Mouse (Mus musculus): ENCODE results near the gene Srd5a1. TPM values are rescaled to one million over a fixed set of nuclear protein-coding genes. Genes with fewer than 3 reads are reported as not detected.

Gene Srd5a1
- polyA plus RNA-seq, 1 experiment from 2014 or later = 24.5 TPM

DNA sequence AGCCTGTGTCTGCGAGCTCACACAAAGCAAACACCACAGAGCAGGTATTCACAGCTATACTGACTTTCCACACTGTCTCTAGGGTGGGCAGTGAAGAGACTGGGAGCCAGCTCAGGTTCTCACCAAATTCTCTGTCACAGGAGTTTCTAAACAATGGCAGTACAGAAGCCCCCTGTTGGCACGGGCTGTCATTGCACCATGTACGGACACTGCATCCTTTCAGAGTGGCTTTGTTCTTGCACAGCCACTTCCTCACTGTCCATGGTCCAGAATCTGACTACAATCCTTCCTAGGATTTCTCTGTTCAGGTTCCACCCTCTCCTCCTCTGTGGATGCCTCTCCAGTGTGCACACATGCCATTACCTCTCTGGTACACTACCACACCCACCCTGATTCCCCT lies 66.2 kb downstream of the Srd5a1 start:
- H3K4me2 ChIP-seq = no peak overlapping the region
- H3K4me3 ChIP-seq = no peak overlapping the region
- no peak overlapping the region for H3K9ac ChIP-seq
- H3K4me1 ChIP-seq (replicated peaks) = peaks cover 25% of the 10 kb centered on the region
- no peaks in the 10 kb centered on the region for H3K36me3 ChIP-seq
- no peak overlapping the region for H3K27ac ChIP-seq
- H3K27me3 ChIP-seq = no peaks in the 10 kb centered on the region
- H3K9me3 ChIP-seq = no peaks in the 10 kb centered on the region
- WGBS = 20% methylated on average over 3 of the region's 3 CpGs
- no peak for ATAC-seq (ENCODE audit: low FRiP score)

- Histone ChIP-seq H3K4me2 (peak overlapping the region; percentile 39), H3K4me3 (0 out of 2 replicates have a peak overlapping the region, but pooled peaks have one; percentile 8), H3K27me3 (no peaks in the 10 kb centered on the region), H3K36me3 (no peaks in the 10 kb centered on the region), H3K9ac (peak overlapping the region; percentile 39; the same call in 1 of the 2 replicates), H3K27ac (no peak overlapping the region), H3K9me3 (no peaks in the 10 kb centered on the region), H3K4me1 (replicated peaks) (peaks cover 39% of the 10 kb centered on the region)
- ATAC-seq (ENCODE audit: low FRiP score) = peak; percentile 41; the same call in 1 of the 2 replicates
- WGBS = 34% methylated on average over 12 of the region's 12 CpGs
Measured at GRCm38 (mm10) chr13:69543595-69543994, 67.6 kb downstream of the Srd5a1 start.

GRCm38 (mm10) chr13:69542571-69543352 lies 68.5 kb downstream of the Srd5a1 start:
- ATAC-seq (ENCODE audit: low FRiP score) = no peak
- Histone ChIP-seq H3K9me3 (no peaks in the 10 kb centered on the region), H3K4me2 (no peak overlapping the region), H3K27me3 (no peaks in the 10 kb centered on the region), H3K4me3 (no peak overlapping the region), H3K9ac (no peak overlapping the region), H3K36me3 (no peaks in the 10 kb centered on the region), H3K4me1 (replicated peaks) (peaks cover 44% of the 10 kb centered on the region), H3K27ac (no peak overlapping the region)
- WGBS = 36% methylated on average over 17 of the region's 17 CpGs

DNA sequence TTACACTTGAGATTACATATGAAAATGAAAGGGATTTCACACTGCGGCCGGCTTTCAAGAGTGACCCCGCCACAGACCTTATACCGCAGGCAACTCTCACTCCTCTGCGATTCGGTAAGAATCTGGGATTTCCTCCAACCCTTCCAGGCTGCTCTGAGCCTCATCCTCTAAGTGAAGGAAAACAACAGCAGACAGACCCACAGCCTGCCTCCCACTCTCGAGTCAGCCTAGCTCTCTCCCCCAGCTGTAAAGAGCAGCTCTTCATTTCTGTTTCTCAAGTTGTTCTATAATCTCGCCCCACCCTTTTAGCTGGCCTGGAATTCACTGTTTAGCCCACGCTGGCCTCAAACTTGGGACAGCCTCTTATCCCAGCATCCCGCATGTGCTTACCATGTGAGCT lies 69.5 kb downstream of the Srd5a1 start:
- H3K27me3 ChIP-seq = no peaks in the 10 kb centered on the region
- H3K4me1 ChIP-seq (replicated peaks) = peaks cover 48% of the 10 kb centered on the region
- WGBS = 80% methylated on average over 10 of the region's 10 CpGs
- ATAC-seq (ENCODE audit: low FRiP score) = no peak
- no peaks in the 10 kb centered on the region for H3K9me3 ChIP-seq
- no peaks in the 10 kb centered on the region for H3K36me3 ChIP-seq
- H3K4me2 ChIP-seq = no peak overlapping the region
- no peak overlapping the region for H3K9ac ChIP-seq
- no peak overlapping the region for H3K4me3 ChIP-seq
- H3K27ac ChIP-seq = no peak overlapping the region

- Histone ChIP-seq H3K36me3 (no peaks in the 10 kb centered on the region), H3K9me3 (no peaks in the 10 kb centered on the region), H3K4me3 (no peak overlapping the region), H3K9ac (no peak overlapping the region), H3K4me1 (replicated peaks) (peaks cover 49% of the 10 kb centered on the region), H3K27me3 (no peaks in the 10 kb centered on the region), H3K4me2 (no peak overlapping the region), H3K27ac (no peak overlapping the region)
- no peak for ATAC-seq (ENCODE audit: low FRiP score)
- WGBS = 83% methylated on average over 6 of the region's 6 CpGs
Measured at GRCm38 (mm10) chr13:69541209-69541608, 70.0 kb downstream of the Srd5a1 start.

DNA sequence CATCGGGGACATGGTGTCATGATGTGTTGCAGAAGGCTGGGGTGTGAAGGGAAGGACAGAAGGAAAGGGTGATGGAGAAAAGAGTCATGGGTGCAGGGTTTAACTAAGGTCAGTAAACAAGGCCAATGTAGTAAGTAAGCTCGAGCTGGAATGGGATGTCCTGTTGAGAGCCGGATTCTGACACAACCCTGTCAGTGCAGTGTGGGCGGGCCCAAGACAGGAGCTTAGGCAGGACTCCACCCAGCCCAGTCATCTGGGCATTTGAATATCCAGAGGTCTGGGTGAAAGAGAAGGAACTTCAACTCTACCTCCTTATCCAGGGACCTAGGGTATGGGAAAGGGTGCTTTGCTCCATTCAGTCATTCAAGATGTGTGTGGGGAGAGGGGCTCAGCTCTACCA lies 72.9 kb downstream of the Srd5a1 start:
- H3K9me3 ChIP-seq = no peaks in the 10 kb centered on the region
- H3K9ac ChIP-seq = 0 out of 2 replicates have a peak overlapping the region, but pooled peaks have one; percentile 8
- H3K4me2 ChIP-seq = no peak overlapping the region
- 36% methylated on average over 4 of the region's 4 CpGs for WGBS
- no peak overlapping the region for H3K4me3 ChIP-seq
- H3K27ac ChIP-seq = peak overlapping the region; percentile 58; the same call in 1 of the 2 replicates
- no peaks in the 10 kb centered on the region for H3K27me3 ChIP-seq
- no peaks in the 10 kb centered on the region for H3K36me3 ChIP-seq
- no peak for ATAC-seq (ENCODE audit: low FRiP score)
- H3K4me1 ChIP-seq (replicated peaks) = peaks cover 52% of the 10 kb centered on the region

- Histone ChIP-seq H3K4me2 (no peak overlapping the region), H3K4me1 (replicated peaks) (peaks cover 51% of the 10 kb centered on the region), H3K4me3 (no peak overlapping the region), H3K9me3 (no peaks in the 10 kb centered on the region), H3K27ac (no peak overlapping the region), H3K27me3 (no peaks in the 10 kb centered on the region), H3K9ac (no peak overlapping the region; the same call in 1 of the 2 replicates), H3K36me3 (no peaks in the 10 kb centered on the region)
- no peak for ATAC-seq (ENCODE audit: low FRiP score)
- WGBS = 72% methylated on average over 7 of the region's 7 CpGs
Measured at GRCm38 (mm10) chr13:69537366-69537765, 73.9 kb downstream of the Srd5a1 start.

DNA sequence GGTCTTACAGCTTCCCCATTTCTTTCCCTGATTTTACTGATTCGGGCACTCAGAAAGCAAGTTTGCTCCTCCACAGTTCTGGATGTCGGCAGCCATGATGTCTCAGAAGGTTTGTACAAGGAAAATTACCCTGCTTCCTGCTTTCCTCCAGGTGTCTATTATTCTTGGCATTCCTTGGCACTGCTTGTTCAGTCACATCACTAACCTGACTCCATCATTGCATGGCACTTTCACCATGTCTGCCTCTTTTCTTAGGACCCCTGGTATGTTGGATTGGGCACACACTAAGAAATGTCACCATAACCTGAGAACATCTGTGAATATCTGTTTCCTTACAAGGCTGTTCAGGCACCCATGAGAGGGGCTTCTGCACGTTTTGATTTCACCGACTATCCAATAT lies 75.2 kb downstream of the Srd5a1 start:
- H3K4me3 ChIP-seq = peak overlapping the region; percentile 94; the same call in 1 of the 2 replicates
- peaks cover 65% of the 10 kb centered on the region for H3K4me1 ChIP-seq (replicated peaks)

DNA sequence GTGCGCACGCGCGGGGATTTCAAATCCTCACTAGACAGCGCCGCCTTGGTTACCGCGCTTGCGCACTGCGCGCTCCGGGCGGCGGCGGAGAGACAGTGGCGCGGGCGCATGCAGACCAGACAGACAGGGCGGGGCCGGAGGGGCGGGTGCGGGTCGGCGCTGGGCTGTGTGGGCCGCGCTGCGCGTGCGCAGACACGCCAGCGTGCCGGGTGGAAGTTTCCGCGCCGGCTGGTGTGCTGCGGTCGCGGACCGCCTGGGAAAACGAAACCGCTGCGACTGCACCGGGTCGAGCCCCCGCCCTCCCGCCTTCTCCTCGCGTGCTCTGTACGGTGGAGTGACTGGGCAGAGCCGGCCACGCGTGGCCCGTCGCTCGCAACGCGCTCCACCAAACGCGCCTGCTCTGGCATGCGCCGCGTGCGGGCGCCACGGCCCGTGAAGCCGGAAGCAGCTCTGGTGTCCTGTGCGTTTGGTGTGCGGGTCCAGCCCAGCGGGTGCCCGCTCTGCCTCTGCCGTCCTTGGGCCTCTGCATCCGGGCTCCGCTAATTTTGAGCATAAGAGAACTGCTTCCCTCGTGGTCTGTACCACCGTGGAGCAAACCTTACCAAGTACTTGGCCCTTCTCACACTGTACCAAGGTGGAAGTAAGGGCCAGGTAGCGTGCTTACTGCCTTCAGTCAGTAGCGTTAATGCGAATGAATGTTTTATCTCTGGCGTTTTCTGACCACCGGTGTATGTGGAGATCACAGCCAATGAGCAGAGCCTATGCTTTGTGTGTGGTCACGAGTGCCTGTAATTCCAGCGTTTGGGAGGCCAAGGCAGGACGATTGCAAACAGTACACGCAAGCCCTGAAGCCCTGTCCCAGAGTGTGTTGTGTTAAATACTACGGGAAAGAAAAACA lies 76.3 kb downstream of the Srd5a1 start:
- peak overlapping the region; percentile 80 for H3K4me2 ChIP-seq
- peak overlapping the region; percentile 98 for H3K27ac ChIP-seq
- WGBS = under 1% methylated on average over 80 of the region's 86 CpGs
- peaks cover 68% of the 10 kb centered on the region for H3K4me1 ChIP-seq (replicated peaks)
- H3K9me3 ChIP-seq = no peaks in the 10 kb centered on the region
- no peaks in the 10 kb centered on the region for H3K36me3 ChIP-seq
- peak; percentile 94 for ATAC-seq (ENCODE audit: low FRiP score)
- H3K27me3 ChIP-seq = no peaks in the 10 kb centered on the region
- H3K9ac ChIP-seq = peak overlapping the region; percentile 95
- peak overlapping the region; percentile 94 for H3K4me3 ChIP-seq

More for the DNA sequence above, 75.2 kb downstream of the Srd5a1 start:
- WGBS = 78% methylated on average over 4 of the region's 4 CpGs
- Histone ChIP-seq H3K4me2 (peak overlapping the region; percentile 80; the same call in 1 of the 2 replicates), H3K9ac (peak overlapping the region; percentile 95; the same call in 1 of the 2 replicates), H3K27ac (no peak overlapping the region), H3K9me3 (no peaks in the 10 kb centered on the region), H3K27me3 (no peaks in the 10 kb centered on the region), H3K36me3 (no peaks in the 10 kb centered on the region)
- ATAC-seq (ENCODE audit: low FRiP score) = no peak

DNA sequence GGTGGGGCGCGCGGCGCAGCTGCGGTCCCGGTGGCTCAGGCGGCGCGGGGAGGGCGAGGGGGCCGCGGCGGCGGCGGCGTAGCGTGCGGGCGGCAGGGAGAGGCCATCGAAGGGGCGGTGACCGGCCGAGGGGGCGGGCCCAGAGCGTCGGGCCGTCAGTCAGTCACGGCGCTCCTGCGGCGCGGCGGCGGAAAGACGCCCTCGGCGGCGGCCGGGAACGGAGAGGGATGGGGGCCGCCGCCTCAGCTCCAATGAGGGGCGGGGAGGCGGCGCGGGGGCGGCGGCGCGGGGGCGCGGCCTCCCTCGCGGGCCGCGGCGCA lies 76.9 kb downstream of the Srd5a1 start, which contains the start of gene Tent4a:
Gene Tent4a (minus strand): TSS at position 284 of the 320 bp plus-strand sequence.
- ATAC-seq (ENCODE audit: low FRiP score) = peak; percentile 81
- peak within 1 kb of the TSS; percentile 99 for H3K4me2 ChIP-seq
- peak within 1 kb of the TSS; percentile 95 for H3K9ac ChIP-seq
- under 1% methylated on average over 33 of the region's 57 CpGs for WGBS
- no peaks in the 10 kb centered on the region for H3K9me3 ChIP-seq
- H3K4me3 ChIP-seq = peak within 1 kb of the TSS; percentile 94
- H3K27me3 ChIP-seq = no peaks in the 10 kb centered on the region
- peaks cover 66% of the 10 kb centered on the region for H3K4me1 ChIP-seq (replicated peaks)
- peak within 1 kb of the TSS; percentile 98 for H3K27ac ChIP-seq
- H3K36me3 ChIP-seq = no peaks in the 10 kb centered on the region

DNA sequence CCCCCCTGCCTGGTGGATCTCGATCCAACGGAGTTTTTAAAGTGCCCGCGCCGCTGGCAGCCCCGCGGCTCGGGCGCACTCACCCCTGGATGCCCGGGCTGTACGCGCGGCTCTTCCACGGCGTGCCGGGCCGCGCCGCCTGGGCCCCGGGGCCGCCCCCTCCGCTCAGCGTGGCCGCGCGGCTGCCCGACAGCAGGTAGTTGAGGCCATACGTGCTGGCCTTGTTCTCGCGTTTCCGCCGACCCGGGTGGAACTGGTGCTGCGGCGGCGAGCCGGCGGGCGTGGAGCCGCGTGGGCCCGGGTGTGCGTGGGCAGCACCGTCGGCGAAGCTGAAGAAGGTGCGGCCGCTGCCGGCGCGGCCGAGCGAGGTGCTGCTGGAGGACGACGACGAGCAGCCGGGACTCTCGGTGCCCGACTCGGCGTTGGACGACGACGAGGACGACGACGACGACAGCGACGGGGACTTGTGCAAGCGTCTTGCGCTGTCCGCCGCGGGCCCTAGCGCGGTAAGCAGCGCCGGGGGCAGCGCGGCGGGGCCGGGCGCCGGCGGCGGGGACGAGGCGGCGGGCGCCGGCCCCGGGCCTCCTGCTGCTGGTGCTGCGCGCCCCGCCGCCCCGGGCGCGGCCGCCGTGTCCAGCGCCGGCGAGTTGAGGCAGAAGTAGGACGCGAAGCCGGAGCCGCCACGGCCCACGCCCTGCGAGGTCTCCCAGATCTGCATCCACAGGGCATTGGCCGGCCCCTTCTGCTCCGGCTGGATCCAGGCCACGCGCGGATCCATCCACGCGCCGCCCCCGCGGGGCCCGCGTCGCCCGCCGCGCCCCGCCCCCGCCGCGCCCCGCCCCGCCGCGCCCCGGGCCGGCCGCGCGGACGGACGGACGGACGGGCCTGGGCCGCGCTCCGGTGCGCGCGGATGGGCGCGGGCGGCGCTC lies 77.6 kb downstream of the Srd5a1 start, which contains the start of gene Nsun2:
Gene Nsun2 (plus strand): TSS at position 342 of the 929 bp plus-strand sequence.
- no peaks in the 10 kb centered on the region for H3K36me3 ChIP-seq
- H3K27ac ChIP-seq = peak within 1 kb of the TSS; percentile 98
- peaks cover 66% of the 10 kb centered on the region for H3K4me1 ChIP-seq (replicated peaks)
- peak; percentile 6; the same call in 1 of the 2 replicates for ATAC-seq (ENCODE audit: low FRiP score)
- H3K27me3 ChIP-seq = no peaks in the 10 kb centered on the region
- no peaks in the 10 kb centered on the region for H3K9me3 ChIP-seq
- H3K4me3 ChIP-seq = peak within 1 kb of the TSS; percentile 94
- peak within 1 kb of the TSS; percentile 95 for H3K9ac ChIP-seq
- peak within 1 kb of the TSS; percentile 99 for H3K4me2 ChIP-seq
- WGBS = under 1% methylated on average over 118 of the region's 155 CpGs
